9 mouse cellular contexts compared by ENCODE assay signal in genomic region chr9:110997245-110997644, GRCm38 (mm10). TPM values are rescaled to one million over a fixed set of nuclear protein-coding genes. Genes with fewer than 3 reads are reported as not detected.
DNase-seq lines count a peak whose midpoint lies in the region; ATAC-seq lines count a peak whose summit lies in the region.
"Had no signal": no experiment of that assay in that cellular context is flagged by ENCODE, and none has a peak within 500 bp of the region (broad histone marks: within the 10 kb centered on the region; RNA-seq: fewer than 3 reads in every experiment).

No protein-coding gene starts in this region.

- H3K9ac ChIP-seq in kidney, embryonic 16.5 days (replicated peaks; ENCODE audit: low read length), result no peak overlapping the region
- no peak overlapping the region for H3K9ac ChIP-seq in embryonic facial prominence, embryonic 11.5 days (replicated peaks; ENCODE audit: low read length)

- H3K27ac ChIP-seq in kidney, embryonic 16.5 days (ENCODE audit: low read length), result no peak overlapping the region
- H3K27ac ChIP-seq in embryonic facial prominence, embryonic 11.5 days (replicated peaks; ENCODE audit: low read depth, low read length), result no peak overlapping the region

- H3K4me3 ChIP-seq in kidney, embryonic 16.5 days (ENCODE audit: low read length), result no peak overlapping the region
- H3K4me3 ChIP-seq in embryonic facial prominence, embryonic 11.5 days (ENCODE audit: low read depth, low read length), result no peak overlapping the region
- H3K4me3 ChIP-seq: erythroblast, embryonic 14.5 days had no signal

- ATAC-seq in kidney, embryonic 16.5 days (ENCODE audit: low FRiP score, low TSS enrichment), result no peak
- no peak; the same call in 1 of the 2 replicates for ATAC-seq in embryonic facial prominence, embryonic 11.5 days (replicated peaks; ENCODE audit: insufficient number of reproducible peaks, low FRiP score, low TSS enrichment, low read depth)

- no peak overlapping the region for H3K4me2 ChIP-seq in kidney, embryonic 16.5 days (replicated peaks; ENCODE audit: low read depth, low read length)
- H3K4me2 ChIP-seq in embryonic facial prominence, embryonic 11.5 days (ENCODE audit: low read depth, low read length), result no peak overlapping the region

- no peaks in the 10 kb centered on the region for H3K27me3 ChIP-seq in kidney, embryonic 16.5 days (ENCODE audit: insufficient read depth, low read length)
- no peaks in the 10 kb centered on the region for H3K27me3 ChIP-seq in embryonic facial prominence, embryonic 11.5 days (ENCODE audit: control insufficient read depth, insufficient read depth, low read length)
- no peaks in the 10 kb centered on the region for H3K27me3 ChIP-seq in splenic B cell, adult 2 months (ENCODE audit: control insufficient read depth, insufficient read depth, low read length, poor library complexity, severe bottlenecking)

- H3K4me1 ChIP-seq in kidney, embryonic 16.5 days (ENCODE audit: insufficient read depth, low read length), result no peaks in the 10 kb centered on the region
- H3K4me1 ChIP-seq in embryonic facial prominence, embryonic 11.5 days (ENCODE audit: control insufficient read depth, insufficient read depth, low read length), result no peaks in the 10 kb centered on the region

- intact Hi-C loops in left cerebral cortex, postnatal 10 days (cut with DNase I), result loop anchor here (2.0 to 10.0 kb wide), 2 partner anchors 76 to 258 kb away; no protein-coding TSS in a partner anchor

- H3K36me3 ChIP-seq in kidney, embryonic 16.5 days (ENCODE audit: insufficient read depth, low read length), result no peaks in the 10 kb centered on the region
- no peaks in the 10 kb centered on the region for H3K36me3 ChIP-seq in embryonic facial prominence, embryonic 11.5 days (replicated peaks; ENCODE audit: control insufficient read depth, insufficient read depth, low read depth, low read length)
- H3K36me3 ChIP-seq in splenic B cell, adult 2 months (ENCODE audit: control insufficient read depth, insufficient read depth, low read length, poor library complexity, severe bottlenecking), result no peaks in the 10 kb centered on the region

- no peaks in the 10 kb centered on the region for H3K9me3 ChIP-seq in kidney, embryonic 16.5 days (ENCODE audit: low read length)
- no peaks in the 10 kb centered on the region for H3K9me3 ChIP-seq in embryonic facial prominence, embryonic 11.5 days (replicated peaks; ENCODE audit: control insufficient read depth, low read length)

- DNase-seq in kidney, adult 11 months, result peak; percentile 63
- DNase-seq in adrenal gland, postnatal 36 days, result peak; percentile 77 to 86
- DNase-seq in embryonic facial prominence, embryonic 11.5 days (ENCODE audit: low spot score), result peak; percentile 90
- DNase-seq in heart, postnatal 4 days, result peak; percentile 87
- peak; percentile 73 to 84 for DNase-seq in left cerebral cortex, postnatal 10 days (ENCODE audit: extremely low spot score in 1 of 2, low spot score in 2 of 2)
- DNase-seq in monocyte, adult 2 months (ENCODE audit: low read depth in 1 of 2, low spot score in 2 of 2), result peak; percentile 57 to 72
- peak; percentile 92 for DNase-seq in splenic B cell, adult 2 months (ENCODE audit: low read depth, low spot score)

- WGBS in kidney, embryonic 16.5 days, result 4% methylated on average over 5 of the region's 5 CpGs
- 2% methylated on average over 5 of the region's 5 CpGs for WGBS in embryonic facial prominence, embryonic 11.5 days

RNA-seq across cellular contexts. Expression of gene Rtp3, which starts 6.9 kb away (rescaled TPM):
- polyA plus RNA-seq in kidney, embryonic 16.5 days (2015; fragmentation: Nextera tagmentation; extraction: Ambion mirVana), result 0.44 and 1.2 TPM in 2 replicates
- 1 to 10 TPM; 2.3 to 4.9 TPM for total RNA-seq in adrenal gland, postnatal 36 days (2021)
- polyA plus RNA-seq in embryonic facial prominence, embryonic 11.5 days (2014; fragmentation: Nextera tagmentation; extraction: Ambion mirVana), result 0.13 and 0.28 TPM in 2 replicates
- total RNA-seq in heart, postnatal 4 days (2021), result 1 to 10 TPM; 1.6 to 1.7 TPM
- total RNA-seq in left cerebral cortex, postnatal 10 days (2021), result under 1 TPM; 0.47 to 0.63 TPM
- polyA plus RNA-seq: erythroblast, embryonic 14.5 days had no signal

RNA-seq across cellular contexts. Expression of gene Ltf, which starts 21.8 kb away (rescaled TPM):
- 1.8 and 3.1 TPM in 2 replicates for polyA plus RNA-seq in kidney, embryonic 16.5 days (2015; fragmentation: Nextera tagmentation; extraction: Ambion mirVana)
- total RNA-seq in adrenal gland, postnatal 36 days (2021), result 1 to 10 TPM in 1 of 2 experiments, under 1 TPM in 1; 0.66 to 1.1 TPM
- polyA plus RNA-seq in embryonic facial prominence, embryonic 11.5 days (2014; fragmentation: Nextera tagmentation; extraction: Ambion mirVana), result 0.66 and 1.1 TPM in 2 replicates
- total RNA-seq in heart, postnatal 4 days (2021), result 1 to 10 TPM; 2.7 to 3.3 TPM
- total RNA-seq in left cerebral cortex, postnatal 10 days (2021), result under 1 TPM in 1 of 2 experiments, not detected in 1; 0.57 TPM
- polyA plus RNA-seq: erythroblast, embryonic 14.5 days had no signal

RNA-seq across cellular contexts. Expression of gene Lrrc2, which starts 45.9 kb away (rescaled TPM):
- 0.18 and 0.21 TPM in 2 replicates for polyA plus RNA-seq in kidney, embryonic 16.5 days (2015; fragmentation: Nextera tagmentation; extraction: Ambion mirVana)
- total RNA-seq in adrenal gland, postnatal 36 days (2021), result 10 to 100 TPM in 1 of 2 experiments, 1 to 10 TPM in 1; 7.9 to 11.1 TPM
- polyA plus RNA-seq in embryonic facial prominence, embryonic 11.5 days (2014; fragmentation: Nextera tagmentation; extraction: Ambion mirVana), result 0.20 and 0.74 TPM in 2 replicates
- 10 to 100 TPM; 15.4 to 16.6 TPM for total RNA-seq in heart, postnatal 4 days (2021)
- 1 to 10 TPM in 1 of 2 experiments, under 1 TPM in 1; 0.92 to 1.6 TPM for total RNA-seq in left cerebral cortex, postnatal 10 days (2021)
- polyA plus RNA-seq: erythroblast, embryonic 14.5 days had no signal

RNA-seq across cellular contexts. Expression of gene Tdgf1, which starts 51.3 kb away (rescaled TPM):
- not detected in 2 replicates for polyA plus RNA-seq in kidney, embryonic 16.5 days (2015; fragmentation: Nextera tagmentation; extraction: Ambion mirVana)
- not detected for total RNA-seq in adrenal gland, postnatal 36 days (2021)
- not detected in 2 replicates for polyA plus RNA-seq in embryonic facial prominence, embryonic 11.5 days (2014; fragmentation: Nextera tagmentation; extraction: Ambion mirVana)
- total RNA-seq in heart, postnatal 4 days (2021), result not detected
- under 1 TPM in 1 of 2 experiments, not detected in 1; 0.39 TPM for total RNA-seq in left cerebral cortex, postnatal 10 days (2021)
- polyA plus RNA-seq: erythroblast, embryonic 14.5 days had no signal
